In genomic region chr10:63336901-63337300, GRCm38 (mm10) we compare ENCODE assay signal across 7 mouse cellular contexts. TPM values are rescaled to one million over a fixed set of nuclear protein-coding genes. Genes with fewer than 3 reads are reported as not detected.
DNase-seq lines count a peak whose midpoint lies in the region; ATAC-seq lines count a peak whose summit lies in the region.

No protein-coding gene starts in this region.

- no peak overlapping the region for H3K9ac ChIP-seq in neural tube, embryonic 11.5 days (ENCODE audit: low read length)
- H3K9ac ChIP-seq in limb, embryonic 13.5 days, result peak overlapping the region; percentile 95
- peak overlapping the region; percentile 54; the same call in 1 of the 2 replicates for H3K9ac ChIP-seq in stomach, embryonic 16.5 days (ENCODE audit: low read length)

- H3K27me3 ChIP-seq in neural tube, embryonic 11.5 days (ENCODE audit: control insufficient read depth, insufficient read depth, low read length), result no peaks in the 10 kb centered on the region
- no peaks in the 10 kb centered on the region; the same call in 1 of the 2 replicates for H3K27me3 ChIP-seq in hindbrain, embryonic 10.5 days (ENCODE audit: insufficient read depth, poor library complexity, severe bottlenecking)
- no peaks in the 10 kb centered on the region for H3K27me3 ChIP-seq in limb, embryonic 13.5 days
- H3K27me3 ChIP-seq in stomach, embryonic 16.5 days (ENCODE audit: control insufficient read depth, insufficient read depth, low read length), result no peaks in the 10 kb centered on the region

- H3K27ac ChIP-seq in neural tube, embryonic 11.5 days (ENCODE audit: low read depth, low read length), result no peak overlapping the region
- H3K27ac ChIP-seq in hindbrain, embryonic 10.5 days, result no peak overlapping the region
- H3K27ac ChIP-seq in limb, embryonic 13.5 days, result no peak overlapping the region
- H3K27ac ChIP-seq in stomach, embryonic 16.5 days (ENCODE audit: low read length), result no peak overlapping the region

- no peaks in the 10 kb centered on the region for H3K9me3 ChIP-seq in neural tube, embryonic 11.5 days (ENCODE audit: control insufficient read depth, low read length)
- no peaks in the 10 kb centered on the region for H3K9me3 ChIP-seq in hindbrain, embryonic 10.5 days
- H3K9me3 ChIP-seq in limb, embryonic 13.5 days, result no peaks in the 10 kb centered on the region
- H3K9me3 ChIP-seq in stomach, embryonic 16.5 days (replicated peaks; ENCODE audit: control insufficient read depth, low read length), result no peaks in the 10 kb centered on the region

- 53% methylated on average over 13 of the region's 13 CpGs for WGBS in neural tube, embryonic 11.5 days
- 54% methylated on average over 13 of the region's 13 CpGs for WGBS in hindbrain, embryonic 10.5 days
- WGBS in limb, embryonic 13.5 days, result 42% methylated on average over 13 of the region's 13 CpGs
- 62% methylated on average over 13 of the region's 13 CpGs for WGBS in stomach, embryonic 16.5 days

- peaks cover 9% of the 10 kb centered on the region for H3K4me1 ChIP-seq in neural tube, embryonic 11.5 days (ENCODE audit: control insufficient read depth, insufficient read depth, low read length)
- H3K4me1 ChIP-seq in hindbrain, embryonic 10.5 days (replicated peaks), result peaks cover 24% of the 10 kb centered on the region
- peaks cover 24% of the 10 kb centered on the region for H3K4me1 ChIP-seq in limb, embryonic 13.5 days
- H3K4me1 ChIP-seq in stomach, embryonic 16.5 days (ENCODE audit: control insufficient read depth, insufficient read depth, low read length), result peaks cover 10% of the 10 kb centered on the region

- H3K36me3 ChIP-seq in neural tube, embryonic 11.5 days (ENCODE audit: control insufficient read depth, insufficient read depth, low read length), result no peaks in the 10 kb centered on the region
- H3K36me3 ChIP-seq in hindbrain, embryonic 10.5 days, result peaks cover 44% of the 10 kb centered on the region
- peaks cover 32% of the 10 kb centered on the region for H3K36me3 ChIP-seq in limb, embryonic 13.5 days
- 0 out of 2 replicates have a peak, but pooled peaks cover 5% of the 10 kb centered on the region for H3K36me3 ChIP-seq in stomach, embryonic 16.5 days (ENCODE audit: control insufficient read depth, insufficient read depth, low read length)

- peak overlapping the region; percentile 72 for H3K4me2 ChIP-seq in neural tube, embryonic 11.5 days (ENCODE audit: low read depth)
- H3K4me2 ChIP-seq in limb, embryonic 13.5 days (replicated peaks), result peak overlapping the region; percentile 79
- H3K4me2 ChIP-seq in stomach, embryonic 16.5 days (ENCODE audit: low read depth, low read length), result peak overlapping the region; percentile 75

- no peak for DNase-seq in neural tube, embryonic 11.5 days (ENCODE audit: low spot score)
- DNase-seq in neural tube, embryonic 10.5 days (ENCODE audit: extremely low spot score, low spot score), result no peak
- peak; percentile 7 for DNase-seq in hindbrain, embryonic 10.5 days (ENCODE audit: low spot score)
- no peak for DNase-seq in layer of hippocampus, adult 11-12 months (ENCODE audit: low spot score)
- no peak for DNase-seq in urinary bladder, adult 2 months (ENCODE audit: low spot score)

- peak overlapping the region; percentile 87 for H3K4me3 ChIP-seq in neural tube, embryonic 11.5 days (ENCODE audit: low read depth, low read length)
- peak overlapping the region; percentile 76 for H3K4me3 ChIP-seq in hindbrain, embryonic 10.5 days
- H3K4me3 ChIP-seq in limb, embryonic 13.5 days, result peak overlapping the region; percentile 77
- peak overlapping the region; percentile 82 for H3K4me3 ChIP-seq in stomach, embryonic 16.5 days (replicated peaks; ENCODE audit: low read length)

- no peak for ATAC-seq in neural tube, embryonic 11.5 days (ENCODE audit: insufficient read depth, low FRiP score, low TSS enrichment)
- ATAC-seq in limb, embryonic 13.5 days (ENCODE audit: low FRiP score, low read depth), result no peak
- no peak for ATAC-seq in stomach, embryonic 16.5 days (ENCODE audit: insufficient read depth, low FRiP score)

RNA-seq across cellular contexts. Expression of gene Sirt1, which starts 44.6 kb away (rescaled TPM):
- 10.9 and 13.3 TPM in 2 replicates for polyA plus RNA-seq in neural tube, embryonic 11.5 days (2014; fragmentation: Nextera tagmentation; extraction: Ambion mirVana)
- 4.9 and 6.7 TPM in 2 replicates for polyA plus RNA-seq in hindbrain, embryonic 10.5 days (2016; fragmentation: Nextera tagmentation; extraction: Ambion mirVana)
- 6.5 and 7.3 TPM in 2 replicates for polyA plus RNA-seq in limb, embryonic 13.5 days (2015; fragmentation: Nextera tagmentation; extraction: Ambion mirVana)
- 3.3 and 4.5 TPM in 2 replicates for polyA plus RNA-seq in stomach, embryonic 16.5 days (2015; fragmentation: Nextera tagmentation; extraction: Ambion mirVana)
- polyA plus RNA-seq in urinary bladder, adult 2 months (2012; rRNA removed), result 14.1 and 14.3 TPM in 2 replicates

RNA-seq across cellular contexts. Expression of gene Dnajc12, which starts 45.3 kb away (rescaled TPM):
- 16.0 and 16.8 TPM in 2 replicates for polyA plus RNA-seq in neural tube, embryonic 11.5 days (2014; fragmentation: Nextera tagmentation; extraction: Ambion mirVana)
- 12.5 and 13.4 TPM in 2 replicates for polyA plus RNA-seq in hindbrain, embryonic 10.5 days (2016; fragmentation: Nextera tagmentation; extraction: Ambion mirVana)
- 12.0 and 12.8 TPM in 2 replicates for polyA plus RNA-seq in limb, embryonic 13.5 days (2015; fragmentation: Nextera tagmentation; extraction: Ambion mirVana)
- polyA plus RNA-seq in stomach, embryonic 16.5 days (2015; fragmentation: Nextera tagmentation; extraction: Ambion mirVana), result 9.4 and 9.7 TPM in 2 replicates
- 13.7 and 14.9 TPM in 2 replicates for polyA plus RNA-seq in urinary bladder, adult 2 months (2012; rRNA removed)
